Mouse (Mus musculus): ENCODE results near the gene Mrpl49. TPM values are rescaled to one million over a fixed set of nuclear protein-coding genes. Genes with fewer than 3 reads are reported as not detected.

Mrpl49 gene
- polyA plus RNA-seq, 1 experiment from 2014 or later, result 58.5 TPM

- WGBS, result 24% methylated on average over 5 of the region's 5 CpGs
- H3K4me2 ChIP-seq, result peak overlapping the region; percentile 96
- H3K27me3 ChIP-seq (replicated peaks), result no peaks in the 10 kb centered on the region
- no peak overlapping the region for H3K27ac ChIP-seq (ENCODE audit: poor library complexity, severe bottlenecking)
- no peaks in the 10 kb centered on the region for H3K9me3 ChIP-seq (replicated peaks)
- no peak for ATAC-seq (ENCODE audit: insufficient number of reproducible peaks, low FRiP score)
- H3K36me3 ChIP-seq, result peaks cover 31% of the 10 kb centered on the region
- H3K4me3 ChIP-seq, result peak overlapping the region; percentile 49
- peaks cover 36% of the 10 kb centered on the region for H3K4me1 ChIP-seq (replicated peaks)
- peak overlapping the region; percentile 74 for H3K9ac ChIP-seq
Observed at GRCm38 (mm10) chr19:6066571-6066970, 9.0 kb upstream of the Mrpl49 start.

GRCm38 (mm10) chr19:6063081-6063480 lies 5.5 kb upstream of the Mrpl49 start:
- H3K4me1 ChIP-seq (replicated peaks), result peaks cover 45% of the 10 kb centered on the region
- ATAC-seq (ENCODE audit: insufficient number of reproducible peaks, low FRiP score), result no peak
- peak overlapping the region; percentile 97; the same call in 1 of the 2 replicates for H3K4me2 ChIP-seq
- H3K4me3 ChIP-seq, result no peak overlapping the region
- H3K36me3 ChIP-seq, result peaks cover 17% of the 10 kb centered on the region
- H3K9ac ChIP-seq, result no peak overlapping the region
- H3K27me3 ChIP-seq (replicated peaks), result no peaks in the 10 kb centered on the region
- WGBS, result 91% methylated on average over 6 of the region's 6 CpGs
- H3K9me3 ChIP-seq (replicated peaks), result no peaks in the 10 kb centered on the region
- no peak overlapping the region for H3K27ac ChIP-seq (ENCODE audit: poor library complexity, severe bottlenecking)

- peak overlapping the region; percentile 93; the same call in 1 of the 2 replicates for H3K27ac ChIP-seq (ENCODE audit: poor library complexity, severe bottlenecking)
- no peak for ATAC-seq (ENCODE audit: insufficient number of reproducible peaks, low FRiP score)
- peaks cover 17% of the 10 kb centered on the region for H3K36me3 ChIP-seq
- peaks cover 42% of the 10 kb centered on the region for H3K4me1 ChIP-seq (replicated peaks)
- 68% methylated on average over 5 of the region's 5 CpGs for WGBS
- H3K27me3 ChIP-seq (replicated peaks), result no peaks in the 10 kb centered on the region
- no peaks in the 10 kb centered on the region for H3K9me3 ChIP-seq (replicated peaks)
- peak overlapping the region; percentile 94 for H3K9ac ChIP-seq
- peak overlapping the region; percentile 97 for H3K4me2 ChIP-seq
- peak overlapping the region; percentile 85 for H3K4me3 ChIP-seq
Observed at GRCm38 (mm10) chr19:6062418-6062817, 4.8 kb upstream of the Mrpl49 start.

GRCm38 (mm10) chr19:6061641-6062302 lies 4.2 kb upstream of the Mrpl49 start:
- Histone ChIP-seq H3K27me3 (replicated peaks) (no peaks in the 10 kb centered on the region), H3K27ac (ENCODE audit: poor library complexity, severe bottlenecking) (peak overlapping the region; percentile 93), H3K9me3 (replicated peaks) (no peaks in the 10 kb centered on the region), H3K9ac (peak overlapping the region; percentile 94), H3K4me1 (replicated peaks) (peaks cover 37% of the 10 kb centered on the region), H3K4me2 (peak overlapping the region; percentile 97), H3K36me3 (peaks cover 17% of the 10 kb centered on the region), H3K4me3 (peak overlapping the region; percentile 85)
- 2% methylated on average over 44 of the region's 44 CpGs for WGBS
- ATAC-seq (ENCODE audit: insufficient number of reproducible peaks, low FRiP score), result 0 out of 2 replicates have a peak, but pooled peaks have one; percentile 5

GRCm38 (mm10) chr19:6061021-6061533 lies 3.5 kb upstream of the Mrpl49 start, which contains the start of gene Znhit2:
Znhit2 (plus strand) TSS chr19:6061192.
- H3K9me3 ChIP-seq (replicated peaks), result no peaks in the 10 kb centered on the region
- H3K4me1 ChIP-seq (replicated peaks), result peaks cover 37% of the 10 kb centered on the region
- under 1% methylated on average over 58 of the region's 58 CpGs for WGBS
- no peaks in the 10 kb centered on the region for H3K27me3 ChIP-seq (replicated peaks)
- H3K9ac ChIP-seq, result peak within 1 kb of the TSS; percentile 94
- peak; percentile 71 for ATAC-seq (ENCODE audit: insufficient number of reproducible peaks, low FRiP score)
- peaks cover 19% of the 10 kb centered on the region for H3K36me3 ChIP-seq
- peak within 1 kb of the TSS; percentile 93 for H3K27ac ChIP-seq (ENCODE audit: poor library complexity, severe bottlenecking)
- peak within 1 kb of the TSS; percentile 85 for H3K4me3 ChIP-seq
- H3K4me2 ChIP-seq, result peak within 1 kb of the TSS; percentile 97

GRCm38 (mm10) chr19:6058966-6059365 lies 1.4 kb upstream of the Mrpl49 start:
- Histone ChIP-seq H3K36me3 (peaks cover 40% of the 10 kb centered on the region), H3K27ac (ENCODE audit: poor library complexity, severe bottlenecking) (no peak overlapping the region), H3K9me3 (replicated peaks) (no peaks in the 10 kb centered on the region), H3K4me1 (replicated peaks) (peaks cover 48% of the 10 kb centered on the region), H3K4me2 (peak overlapping the region; percentile 88), H3K9ac (peak overlapping the region; percentile 98), H3K4me3 (peak overlapping the region; percentile 98), H3K27me3 (replicated peaks) (no peaks in the 10 kb centered on the region)
- WGBS, result 78% methylated on average over 5 of the region's 5 CpGs
- ATAC-seq (ENCODE audit: insufficient number of reproducible peaks, low FRiP score), result no peak

GRCm38 (mm10) chr19:6058513-6058912 lies 928 bp upstream of the Mrpl49 start:
- Histone ChIP-seq H3K9ac (peak overlapping the region; percentile 98), H3K9me3 (replicated peaks) (no peaks in the 10 kb centered on the region), H3K4me1 (replicated peaks) (peaks cover 48% of the 10 kb centered on the region), H3K27me3 (replicated peaks) (no peaks in the 10 kb centered on the region), H3K4me3 (peak overlapping the region; percentile 98), H3K27ac (ENCODE audit: poor library complexity, severe bottlenecking) (peak overlapping the region; percentile 81), H3K36me3 (peaks cover 44% of the 10 kb centered on the region), H3K4me2 (peak overlapping the region; percentile 88)
- no peak for ATAC-seq (ENCODE audit: insufficient number of reproducible peaks, low FRiP score)
- 29% methylated on average over 5 of the region's 5 CpGs for WGBS

GRCm38 (mm10) chr19:6056696-6057095 lies 889 bp downstream of the Mrpl49 start:
- peak overlapping the region; percentile 88 for H3K4me2 ChIP-seq
- no peak for ATAC-seq (ENCODE audit: insufficient number of reproducible peaks, low FRiP score)
- no peaks in the 10 kb centered on the region for H3K27me3 ChIP-seq (replicated peaks)
- peaks cover 62% of the 10 kb centered on the region for H3K36me3 ChIP-seq
- no peak overlapping the region for H3K27ac ChIP-seq (ENCODE audit: poor library complexity, severe bottlenecking)
- 53% methylated on average over 4 of the region's 4 CpGs for WGBS
- peak overlapping the region; percentile 98 for H3K4me3 ChIP-seq
- H3K9ac ChIP-seq, result peak overlapping the region; percentile 83
- H3K4me1 ChIP-seq (replicated peaks), result peaks cover 33% of the 10 kb centered on the region
- H3K9me3 ChIP-seq (replicated peaks), result no peaks in the 10 kb centered on the region

GRCm38 (mm10) chr19:6054296-6054695 lies 3.3 kb downstream of the Mrpl49 start:
- H3K36me3 ChIP-seq, result peaks cover 78% of the 10 kb centered on the region
- ATAC-seq (ENCODE audit: insufficient number of reproducible peaks, low FRiP score), result no peak

GRCm38 (mm10) chr19:6052516-6052915 lies 5.1 kb downstream of the Mrpl49 start:
- peaks cover 36% of the 10 kb centered on the region for H3K4me1 ChIP-seq (replicated peaks)
- H3K9ac ChIP-seq, result no peak overlapping the region; the same call in 1 of the 2 replicates
- H3K9me3 ChIP-seq (replicated peaks), result no peaks in the 10 kb centered on the region
- no peak overlapping the region for H3K27ac ChIP-seq (ENCODE audit: poor library complexity, severe bottlenecking)
- H3K4me3 ChIP-seq, result no peak overlapping the region
- 81% methylated on average over 7 of the region's 7 CpGs for WGBS
- peaks cover 80% of the 10 kb centered on the region for H3K36me3 ChIP-seq
- no peak overlapping the region for H3K4me2 ChIP-seq
- no peak for ATAC-seq (ENCODE audit: insufficient number of reproducible peaks, low FRiP score)
- H3K27me3 ChIP-seq (replicated peaks), result no peaks in the 10 kb centered on the region

More at GRCm38 (mm10) chr19:6054296-6054695, 3.3 kb downstream of the Mrpl49 start:
- 80% methylated on average over 5 of the region's 5 CpGs for WGBS
- no peak overlapping the region for H3K27ac ChIP-seq (ENCODE audit: poor library complexity, severe bottlenecking)
- no peaks in the 10 kb centered on the region for H3K27me3 ChIP-seq (replicated peaks)
- no peak overlapping the region for H3K4me3 ChIP-seq
- no peaks in the 10 kb centered on the region for H3K9me3 ChIP-seq (replicated peaks)
- no peak overlapping the region for H3K4me2 ChIP-seq
- no peak overlapping the region for H3K9ac ChIP-seq
- H3K4me1 ChIP-seq (replicated peaks), result peaks cover 28% of the 10 kb centered on the region

GRCm38 (mm10) chr19:6048681-6049410 lies 8.7 kb downstream of the Mrpl49 start:
- Histone ChIP-seq H3K4me3 (no peak overlapping the region), H3K9me3 (replicated peaks) (no peaks in the 10 kb centered on the region), H3K36me3 (peaks cover 57% of the 10 kb centered on the region), H3K4me1 (replicated peaks) (peaks cover 26% of the 10 kb centered on the region), H3K27me3 (replicated peaks) (no peaks in the 10 kb centered on the region), H3K9ac (no peak overlapping the region), H3K4me2 (peak overlapping the region; percentile 93; the same call in 1 of the 2 replicates), H3K27ac (ENCODE audit: poor library complexity, severe bottlenecking) (no peak overlapping the region)
- no peak for ATAC-seq (ENCODE audit: insufficient number of reproducible peaks, low FRiP score)
- 82% methylated on average over 11 of the region's 11 CpGs for WGBS

Measured in heart, embryonic 12.5 days (tissue).